ENCODE assay signal across 1 mouse cellular context in genomic region chr7:25218705-25219415, GRCm38 (mm10).
TF ChIP-seq lines count a peak whose summit lies in the region.

No protein-coding gene starts in this region.

TF ChIP-seq in MEL, 35 proteins besides CTCF, POLR2A, EP300 and RAD21:
- TF ChIP-seq HCFC1 (IDR thresholded peaks at IDR 0.05; ENCODE audit: low read depth, low read length) (peak; percentile 64), ZC3H11A (IDR thresholded peaks at IDR 0.05; ENCODE audit: low read depth, low read length) (no peak), ELF1 (IDR thresholded peaks at IDR 0.05; ENCODE audit: low read depth, low read length) (no peak), GATA1 (IDR thresholded peaks at IDR 0.05; ENCODE audit: low read depth, low read length) (peak; percentile 15; the same call in 1 of the 2 replicates), CHD2 (IDR thresholded peaks at IDR 0.05; ENCODE audit: low read length) (no peak), TAL1 (IDR thresholded peaks at IDR 0.05; ENCODE audit: low read length) (peak; percentile 72), ETS1 (IDR thresholded peaks at IDR 0.05; ENCODE audit: low read depth, low read length) (no peak), JUND (IDR thresholded peaks at IDR 0.05; ENCODE audit: low read depth, low read length) (no peak), MAX (IDR thresholded peaks at IDR 0.05; ENCODE audit: low read length) (peak; percentile 54; the same call in 1 of the 2 replicates), TBP (IDR thresholded peaks at IDR 0.05; ENCODE audit: low read depth, low read length) (peak; percentile 27; the same call in 1 of the 2 replicates), MXI1 (IDR thresholded peaks at IDR 0.05; ENCODE audit: low read depth, low read length) (peak; percentile 81), UBTF (IDR thresholded peaks at IDR 0.05; ENCODE audit: borderline replicate concordance, insufficient read depth, low read depth, low read length) (no peak), CHD1 (IDR thresholded peaks at IDR 0.05; ENCODE audit: low read depth, low read length) (peak; percentile 99), NRF1 (IDR thresholded peaks at IDR 0.05; ENCODE audit: insufficient read depth, low read depth, low read length, poor library complexity, severe bottlenecking) (peak; percentile 16; the same call in 1 of the 2 replicates), TCF12 (IDR thresholded peaks at IDR 0.05; ENCODE audit: low read depth, low read length) (no peak)
